Mouse (Mus musculus) liver, embryonic 12.5 days (tissue): Measurements from ENCODE around the gene Slc1a7. TPM values are rescaled to one million over a fixed set of nuclear protein-coding genes. Genes with fewer than 3 reads are reported as not detected.

ENCODE experiments used
- ATAC-seq: fragments of 200-750 bp; cut with Nextera tagmentation; 2 replicates; pipeline ENCODE4 v1.8.0; 2017; ENCODE audit warnings: moderate number of reproducible peaks, mild to moderate bottlenecking, moderate library complexity
- H3K27ac ChIP-seq: fragments of 300-500 bp; sonication (generic); 2 replicates; pipeline ENCODE4 v1.5.1; 2016; ENCODE audit warnings: mild to moderate bottlenecking
- H3K27me3 ChIP-seq: fragments of 300-500 bp; sonication (generic); replicated peaks from 2 replicates; pipeline ENCODE4 v1.6.1; 2016; ENCODE audit warnings: mild to moderate bottlenecking, moderate library complexity
- H3K36me3 ChIP-seq: fragments of 300-500 bp; sonication (generic); 2 replicates; pipeline ENCODE4 v1.6.1; 2016; ENCODE audit warnings: mild to moderate bottlenecking, moderate library complexity
- H3K4me1 ChIP-seq: fragments of 300-500 bp; sonication (generic); 2 replicates; pipeline ENCODE4 v1.6.1; 2016
- H3K4me2 ChIP-seq: fragments of 300-500 bp; sonication (generic); 2 replicates; pipeline ENCODE4 v1.6.1; 2016; ENCODE audit warnings: mild to moderate bottlenecking, moderate library complexity
- H3K4me3 ChIP-seq: fragments of 300-500 bp; sonication (generic); 2 replicates; pipeline ENCODE4 v1.5.1; 2016; ENCODE audit warnings: mild to moderate bottlenecking, moderate library complexity
- H3K9ac ChIP-seq: fragments of 300-500 bp; sonication (generic); 2 replicates; pipeline ENCODE4 v1.6.1; 2016; ENCODE audit warnings: mild to moderate bottlenecking, moderate library complexity
- H3K9me3 ChIP-seq: fragments of 300-500 bp; sonication (generic); replicated peaks from 2 replicates; pipeline ENCODE4 v1.6.1; 2016; ENCODE audit warnings: mild to moderate bottlenecking, moderate library complexity
- WGBS: fragments of 180-500 bp; shearing (Covaris S2); methylation state at CpG from one replicate; pipeline ENCODE4 v1.1.7; 2016; ENCODE audit not compliant: insufficient replicate concordance; 5-methylcytosine and 5-hydroxymethylcytosine counted together
- polyA plus RNA-seq: library from polyadenylated mRNA; unstranded; fragments of >200 nt; fragmentation: Nextera tagmentation; extraction: Ambion mirVana; gene quantifications from 2 replicates; pipeline ENCODE4 v1.2.1, GENCODE M21; 2016

The Slc1a7 gene
- polyA plus RNA-seq, 1 experiment from 2014 or later: not detected

DNA sequence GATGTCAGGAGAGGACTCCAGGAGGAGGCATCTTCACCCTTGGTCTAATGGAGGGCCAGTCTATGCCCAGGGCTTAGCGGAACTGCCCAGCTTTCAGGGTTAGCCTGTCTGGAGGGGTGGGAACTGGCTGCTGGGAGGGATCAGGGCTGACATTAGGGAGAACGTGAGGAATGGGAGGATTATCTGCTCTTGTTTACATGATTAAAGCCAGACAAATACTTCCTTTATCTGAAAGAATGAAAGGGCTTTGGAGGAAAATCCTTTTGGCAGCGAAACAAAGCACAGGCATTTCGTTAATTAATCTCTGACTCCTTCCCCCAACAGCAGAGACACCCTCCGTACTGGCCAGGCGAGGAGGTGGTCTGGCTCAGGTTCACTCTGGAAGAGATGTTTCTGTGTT is 23.7 kb downstream of the Slc1a7 start:
- Histone ChIP-seq H3K27ac (no peak overlapping the region), H3K4me1 (no peaks in the 10 kb centered on the region; the same call in none of the 2 replicates), H3K27me3 (peaks cover 59% of the 10 kb centered on the region), H3K9ac (no peak overlapping the region), H3K4me2 (no peak overlapping the region), H3K9me3 (no peaks in the 10 kb centered on the region), H3K36me3 (no peaks in the 10 kb centered on the region), H3K4me3 (no peak overlapping the region)
- WGBS: 27% methylated on average over 6 of the region's 6 CpGs
- no peak for ATAC-seq

DNA sequence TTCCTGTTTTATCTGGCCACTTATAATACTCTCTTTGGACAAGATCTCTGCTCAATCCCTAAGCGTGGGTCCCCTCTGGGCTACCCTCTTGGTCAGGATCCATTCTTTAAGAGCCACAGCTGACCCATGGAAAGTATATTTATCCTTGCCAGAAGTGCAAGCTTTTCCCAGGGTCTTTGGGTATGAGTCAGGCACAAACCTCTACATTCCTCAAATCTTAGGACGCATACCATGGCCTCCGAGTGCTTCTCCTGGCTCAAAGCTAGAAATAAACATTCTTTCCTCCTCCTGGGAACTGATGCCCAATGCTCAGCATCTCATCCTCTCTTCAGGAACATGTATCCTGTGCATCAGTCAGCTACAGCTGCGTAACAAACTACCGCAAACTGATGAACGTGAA is 26.9 kb downstream of the Slc1a7 start:
- peaks cover 42% of the 10 kb centered on the region for H3K27me3 ChIP-seq
- H3K4me3 ChIP-seq: no peak overlapping the region
- no peak overlapping the region for H3K4me2 ChIP-seq
- WGBS: 78% methylated on average over 6 of the region's 6 CpGs
- no peaks in the 10 kb centered on the region for H3K36me3 ChIP-seq
- no peak overlapping the region for H3K27ac ChIP-seq
- no peaks in the 10 kb centered on the region for H3K9me3 ChIP-seq
- H3K9ac ChIP-seq: no peak overlapping the region
- ATAC-seq: no peak
- no peaks in the 10 kb centered on the region; the same call in 1 of the 2 replicates for H3K4me1 ChIP-seq

DNA sequence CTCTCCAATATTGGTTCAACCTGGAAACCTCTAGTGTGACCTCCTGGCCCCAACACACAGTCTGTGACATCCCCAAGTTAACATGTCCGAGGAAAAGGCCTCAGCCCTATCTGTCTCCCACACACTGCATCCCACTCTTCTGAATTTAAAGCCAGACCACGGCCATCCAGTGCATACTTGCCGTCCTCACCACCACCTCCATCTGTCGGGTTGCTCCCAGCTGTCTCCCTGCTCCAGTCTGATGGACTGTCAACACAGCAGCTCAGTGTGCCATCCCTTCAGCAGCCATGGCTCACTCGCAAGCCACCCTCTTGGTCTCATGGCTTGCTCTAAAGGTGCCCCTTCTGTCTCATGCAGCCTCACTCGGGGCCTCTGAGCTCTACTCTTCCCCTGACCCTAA is 27.6 kb downstream of the Slc1a7 start:
- no peak overlapping the region for H3K27ac ChIP-seq
- H3K9me3 ChIP-seq: no peaks in the 10 kb centered on the region
- H3K4me2 ChIP-seq: no peak overlapping the region
- ATAC-seq: no peak
- H3K4me3 ChIP-seq: no peak overlapping the region
- H3K4me1 ChIP-seq: no peaks in the 10 kb centered on the region; the same call in 1 of the 2 replicates
- WGBS: 66% methylated on average over 6 of the region's 6 CpGs
- peaks cover 35% of the 10 kb centered on the region for H3K27me3 ChIP-seq
- H3K9ac ChIP-seq: no peak overlapping the region
- H3K36me3 ChIP-seq: no peaks in the 10 kb centered on the region

GRCm38 (mm10) chr4:107996418-107996986 is 28.4 kb downstream of the Slc1a7 start:
- no peaks in the 10 kb centered on the region; the same call in 1 of the 2 replicates for H3K4me1 ChIP-seq
- no peak overlapping the region for H3K4me3 ChIP-seq
- no peaks in the 10 kb centered on the region for H3K36me3 ChIP-seq
- H3K27me3 ChIP-seq: peaks cover 27% of the 10 kb centered on the region
- no peak overlapping the region for H3K4me2 ChIP-seq
- no peak overlapping the region for H3K9ac ChIP-seq
- no peak for ATAC-seq
- 84% methylated on average over 9 of the region's 9 CpGs for WGBS
- H3K9me3 ChIP-seq: no peaks in the 10 kb centered on the region
- no peak overlapping the region for H3K27ac ChIP-seq

GRCm38 (mm10) chr4:107998641-107999332 is 30.7 kb downstream of the Slc1a7 start:
- H3K27ac ChIP-seq: no peak overlapping the region
- 45% methylated on average over 11 of the region's 11 CpGs for WGBS
- H3K4me1 ChIP-seq: no peaks in the 10 kb centered on the region; the same call in 1 of the 2 replicates
- no peak overlapping the region for H3K9ac ChIP-seq
- ATAC-seq: no peak
- no peak overlapping the region for H3K4me3 ChIP-seq
- H3K36me3 ChIP-seq: no peaks in the 10 kb centered on the region
- H3K4me2 ChIP-seq: no peak overlapping the region
- H3K27me3 ChIP-seq: peaks cover 4% of the 10 kb centered on the region; the same call in 1 of the 2 replicates
- no peaks in the 10 kb centered on the region for H3K9me3 ChIP-seq

- H3K4me2 ChIP-seq: no peak overlapping the region
- no peak overlapping the region for H3K4me3 ChIP-seq
- H3K4me1 ChIP-seq: no peaks in the 10 kb centered on the region; the same call in 1 of the 2 replicates
- no peak overlapping the region for H3K9ac ChIP-seq
- H3K36me3 ChIP-seq: no peaks in the 10 kb centered on the region
- ATAC-seq: no peak
- H3K9me3 ChIP-seq: no peaks in the 10 kb centered on the region
- no peaks in the 10 kb centered on the region; the same call in 1 of the 2 replicates for H3K27me3 ChIP-seq
- no peak overlapping the region for H3K27ac ChIP-seq
- 47% methylated on average over 1 of the region's 1 CpGs for whole genome bisulfite sequencing
Observed at GRCm38 (mm10) chr4:107999380-107999779, 31.2 kb downstream of the Slc1a7 start.

- Histone ChIP-seq H3K9me3 (no peaks in the 10 kb centered on the region), H3K27me3 (peaks cover 9% of the 10 kb centered on the region; the same call in 1 of the 2 replicates), H3K4me1 (peaks cover 19% of the 10 kb centered on the region), H3K4me2 (no peak overlapping the region), H3K9ac (no peak overlapping the region), H3K27ac (no peak overlapping the region), H3K4me3 (no peak overlapping the region), H3K36me3 (no peaks in the 10 kb centered on the region)
- 60% methylated on average over 7 of the region's 7 CpGs for WGBS
- ATAC-seq: no peak
Observed at GRCm38 (mm10) chr4:108005328-108005727, 37.2 kb downstream of the Slc1a7 start.

- Histone ChIP-seq H3K27ac (no peak overlapping the region), H3K27me3 (peaks cover 9% of the 10 kb centered on the region; the same call in 1 of the 2 replicates), H3K4me2 (no peak overlapping the region), H3K36me3 (no peaks in the 10 kb centered on the region), H3K4me3 (no peak overlapping the region), H3K4me1 (peaks cover 19% of the 10 kb centered on the region), H3K9me3 (no peaks in the 10 kb centered on the region), H3K9ac (no peak overlapping the region)
- ATAC-seq: 0 out of 2 replicates have a peak, but pooled peaks have one; percentile 31
- 59% methylated on average over 7 of the region's 7 CpGs for WGBS
Observed at GRCm38 (mm10) chr4:108007532-108008103, 39.5 kb downstream of the Slc1a7 start.

GRCm38 (mm10) chr4:108008541-108008940 is 40.4 kb downstream of the Slc1a7 start:
- ATAC-seq: peak; percentile 74
- Histone ChIP-seq H3K27ac (no peak overlapping the region), H3K4me2 (peak overlapping the region; percentile 13), H3K27me3 (peaks cover 9% of the 10 kb centered on the region; the same call in 1 of the 2 replicates), H3K9me3 (no peaks in the 10 kb centered on the region), H3K4me3 (no peak overlapping the region), H3K36me3 (no peaks in the 10 kb centered on the region), H3K4me1 (peaks cover 19% of the 10 kb centered on the region), H3K9ac (no peak overlapping the region)
- 44% methylated on average over 8 of the region's 8 CpGs for WGBS

DNA sequence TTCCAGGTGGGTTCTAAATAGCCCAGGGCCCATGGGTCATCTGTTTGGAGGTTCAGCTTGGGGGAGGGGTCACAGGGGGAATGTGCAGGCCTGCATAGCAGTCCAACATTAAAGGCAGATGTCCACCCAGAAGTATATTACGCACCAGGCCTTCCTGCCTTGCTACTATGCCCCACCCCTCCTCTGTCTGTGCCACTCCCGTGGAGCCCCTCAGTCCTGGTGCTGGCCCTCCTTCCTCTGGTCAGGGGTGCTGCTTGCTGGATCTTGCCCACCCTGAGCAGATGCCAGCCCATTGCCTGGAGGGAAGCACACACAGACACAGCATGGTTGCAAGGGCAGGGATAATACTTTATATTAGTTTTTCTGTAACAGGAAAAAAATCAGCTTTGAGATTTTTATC is 46.3 kb downstream of the Slc1a7 start:
- 75% methylated on average over 2 of the region's 2 CpGs for WGBS
- peaks cover 12% of the 10 kb centered on the region for H3K4me1 ChIP-seq
- H3K4me2 ChIP-seq: no peak overlapping the region
- peaks cover 20% of the 10 kb centered on the region for H3K27me3 ChIP-seq
- H3K9ac ChIP-seq: no peak overlapping the region
- no peaks in the 10 kb centered on the region for H3K9me3 ChIP-seq
- no peak overlapping the region for H3K4me3 ChIP-seq
- H3K36me3 ChIP-seq: no peaks in the 10 kb centered on the region
- no peak overlapping the region for H3K27ac ChIP-seq
- ATAC-seq: no peak

DNA sequence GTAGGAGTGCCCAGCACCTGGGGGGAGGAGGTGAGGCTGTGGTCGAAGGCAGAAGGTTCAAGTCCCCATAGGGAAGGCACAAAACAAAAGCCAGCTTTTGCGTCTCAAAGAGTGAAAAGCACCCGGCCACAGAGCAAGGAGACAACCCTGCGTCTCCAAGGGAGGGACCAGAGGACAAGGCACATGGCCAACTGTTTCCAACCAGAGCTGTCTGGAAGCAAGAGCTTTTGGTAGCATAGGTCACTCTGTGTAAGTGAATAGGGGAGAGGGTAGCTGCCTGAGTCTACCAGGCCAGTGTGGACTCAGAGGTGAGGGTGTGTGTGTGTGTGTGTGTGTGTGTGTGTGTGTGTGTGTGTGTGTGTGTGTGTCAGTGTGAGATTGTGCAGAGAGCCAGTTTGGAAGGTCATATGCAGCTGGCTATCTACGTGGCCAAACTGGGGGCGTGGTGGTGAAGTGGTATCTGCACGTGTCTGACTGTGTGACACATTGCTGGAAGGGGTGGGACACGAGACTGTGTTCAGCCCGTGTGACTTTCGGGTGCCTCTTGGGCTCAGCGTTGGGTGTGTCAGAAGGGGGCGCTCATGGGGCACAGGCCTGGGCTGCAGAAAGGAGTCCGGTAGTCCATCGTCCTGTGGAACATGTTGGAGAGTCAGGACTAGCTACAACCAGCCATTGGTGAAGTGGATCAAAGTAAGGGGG is 47.1 kb downstream of the Slc1a7 start:
- Histone ChIP-seq H3K4me1 (peaks cover 12% of the 10 kb centered on the region), H3K27ac (no peak overlapping the region), H3K36me3 (no peaks in the 10 kb centered on the region), H3K4me2 (no peak overlapping the region), H3K9me3 (no peaks in the 10 kb centered on the region), H3K4me3 (no peak overlapping the region), H3K9ac (no peak overlapping the region), H3K27me3 (peaks cover 23% of the 10 kb centered on the region)
- WGBS: 41% methylated on average over 14 of the region's 14 CpGs
- peak; percentile 72 for ATAC-seq

GRCm38 (mm10) chr4:108016321-108016720 is 48.2 kb downstream of the Slc1a7 start:
- 63% methylated on average over 3 of the region's 3 CpGs for WGBS
- Histone ChIP-seq H3K27me3 (peaks cover 28% of the 10 kb centered on the region), H3K4me2 (no peak overlapping the region), H3K9me3 (no peaks in the 10 kb centered on the region), H3K4me1 (peaks cover 12% of the 10 kb centered on the region), H3K36me3 (no peaks in the 10 kb centered on the region), H3K27ac (no peak overlapping the region), H3K4me3 (no peak overlapping the region), H3K9ac (no peak overlapping the region)
- ATAC-seq: no peak
